Mouse (Mus musculus): ENCODE data around the gene Ergic2. TPM values are rescaled to one million over a fixed set of nuclear protein-coding genes. Genes with fewer than 3 reads are reported as not detected.

The Ergic2 gene
- 10 to 100 TPM; 76.8 to 98.7 TPM for total RNA-seq (2023)

GRCm38 (mm10) chr6:148211897-148212680 is at the start of gene Ergic2:
Gene Ergic2, minus strand, starts transcription at chr6:148212374.

Other genes with a start within 250 kb of the Ergic2 start
- gene Far2, start 165.1 kb downstream of the Ergic2 start, total RNA-seq (2023), result under 1 TPM in 1 of 2 experiments, not detected in 1; 0.26 TPM
- under 1 TPM; 0.38 to 0.53 TPM for gene Tmtc1, start 232.0 kb upstream of the Ergic2 start, total RNA-seq (2023)

Measured in T-cell, adult 66 days (primary cell).